Mouse (Mus musculus) forebrain, postnatal 0 days (tissue): ENCODE measurements around the gene Nme7. TPM values are rescaled to one million over a fixed set of nuclear protein-coding genes. Genes with fewer than 3 reads are reported as not detected.

Experiments
- ATAC-seq: fragments of 200-750 bp; cut with Nextera tagmentation; 2 replicates; pipeline ENCODE4 v1.8.0; 2017; ENCODE audit warnings: mild to moderate bottlenecking, moderate library complexity
- DNase-seq: peaks from one replicate; pipeline ENCODE4 v3.0.0-alpha.2; 2015
- H3K27ac ChIP-seq: fragments of 300-500 bp; sonication (generic); 2 replicates; pipeline ENCODE4 v1.5.1; 2014; ENCODE audit warnings: low read depth, mild to moderate bottlenecking, antibody characterized with exemption, low read length, moderate library complexity, mixed read lengths
- H3K27me3 ChIP-seq: fragments of 300-500 bp; sonication (generic); 2 replicates; pipeline ENCODE4 v1.6.1; 2014; ENCODE audit warnings: mild to moderate bottlenecking, low read length, mixed read lengths; ENCODE audit not compliant: insufficient read depth
- H3K36me3 ChIP-seq: fragments of 300-500 bp; sonication (generic); 2 replicates; pipeline ENCODE4 v1.6.1; 2014; ENCODE audit warnings: mild to moderate bottlenecking, moderate library complexity; ENCODE audit not compliant: insufficient read depth
- H3K4me1 ChIP-seq: fragments of 300-500 bp; sonication (generic); 2 replicates; pipeline ENCODE4 v1.6.1; 2014; ENCODE audit warnings: antibody characterized with exemption; ENCODE audit not compliant: insufficient read depth
- H3K4me2 ChIP-seq: fragments of 300-500 bp; sonication (generic); 2 replicates; pipeline ENCODE4 v1.6.1; 2014; ENCODE audit warnings: low read depth, mild to moderate bottlenecking, moderate library complexity
- H3K4me3 ChIP-seq: fragments of 300-500 bp; sonication (generic); 2 replicates; pipeline ENCODE4 v1.5.1; 2014; ENCODE audit warnings: low read depth, low read length, mixed read lengths
- H3K9ac ChIP-seq: fragments of 300-500 bp; sonication (generic); 2 replicates; pipeline ENCODE4 v1.6.1; 2014; ENCODE audit warnings: mild to moderate bottlenecking
- H3K9me3 ChIP-seq: fragments of 300-500 bp; sonication (generic); 2 replicates; pipeline ENCODE4 v1.6.1; 2016; ENCODE audit warnings: low read length
- CTCF ChIP-seq: sonication (generic); IDR thresholded peaks from 2 replicates; pipeline ENCODE4 v1.5.1; 2016; ENCODE audit warnings: antibody characterized with exemption, control low read depth, low read depth
- WGBS: fragments of 180-500 bp; shearing (Covaris S2); extraction: QIAGEN DNeasy Blood & Tissue Kit; methylation state at CpG from one replicate; pipeline ENCODE4 v1.1.7; 2014; 5-methylcytosine and 5-hydroxymethylcytosine counted together
- polyA plus RNA-seq: library from polyadenylated mRNA; unstranded; fragments of >200 nt; fragmentation: Nextera tagmentation; extraction: Ambion mirVana; gene quantifications from 2 replicates; pipeline ENCODE4 v1.2.1, GENCODE M21; 2015
- total RNA-seq: library from RNA; depleted of rRNA; stranded (reverse); fragments of >200 nt; gene quantifications from 2 replicates; pipeline ENCODE4 v1.2.3, GENCODE M21; 2014

Gene Nme7
- total and polyA plus RNA-seq, 2 experiments from 2014 or later, result 32.1 to 37.7 TPM

GRCm38 (mm10) chr1:164455614-164456013 is 151.7 kb downstream of the Nme7 start:
- no peak for ATAC-seq
- peak overlapping the region; percentile 97 for H3K27ac ChIP-seq

GRCm38 (mm10) chr1:164456065-164456464 is 152.1 kb downstream of the Nme7 start:
- Histone ChIP-seq H3K27me3 (no peaks in the 10 kb centered on the region), H3K4me3 (peak overlapping the region; percentile 81), H3K9me3 (no peaks in the 10 kb centered on the region), H3K4me2 (peak overlapping the region; percentile 71), H3K9ac (peak overlapping the region; percentile 97), H3K4me1 (peaks cover 16% of the 10 kb centered on the region; the same call in 1 of the 2 replicates), H3K36me3 (peaks cover 21% of the 10 kb centered on the region), H3K27ac (peak overlapping the region; percentile 97)
- WGBS, result 21% methylated on average over 6 of the region's 6 CpGs
- no peak; the same call in 1 of the 2 replicates for TF ChIP-seq CTCF
- ATAC-seq (no peak), DNase-seq (peak; percentile 54)

More at GRCm38 (mm10) chr1:164455614-164456013, 151.7 kb downstream of the Nme7 start:
- WGBS, result 40% methylated on average over 7 of the region's 7 CpGs
- peak overlapping the region; percentile 97 for H3K9ac ChIP-seq
- H3K27me3 ChIP-seq, result no peaks in the 10 kb centered on the region
- peak; percentile 68 for DNase-seq
- H3K9me3 ChIP-seq, result no peaks in the 10 kb centered on the region
- H3K4me1 ChIP-seq, result peaks cover 16% of the 10 kb centered on the region; the same call in 1 of the 2 replicates
- peak; percentile 75 for TF ChIP-seq CTCF
- peaks cover 26% of the 10 kb centered on the region for H3K36me3 ChIP-seq
- peak overlapping the region; percentile 81 for H3K4me3 ChIP-seq
- H3K4me2 ChIP-seq, result peak overlapping the region; percentile 71

GRCm38 (mm10) chr1:164456731-164457130 is 152.8 kb downstream of the Nme7 start:
- Histone ChIP-seq H3K27ac (peak overlapping the region; percentile 97), H3K27me3 (no peaks in the 10 kb centered on the region), H3K9ac (peak overlapping the region; percentile 97), H3K9me3 (no peaks in the 10 kb centered on the region), H3K4me2 (peak overlapping the region; percentile 71), H3K36me3 (peaks cover 16% of the 10 kb centered on the region), H3K4me3 (peak overlapping the region; percentile 81), H3K4me1 (peaks cover 16% of the 10 kb centered on the region; the same call in 1 of the 2 replicates)
- TF ChIP-seq CTCF, result no peak
- peak; percentile 60 for DNase-seq
- ATAC-seq, result no peak
- WGBS, result 3% methylated on average over 8 of the region's 8 CpGs

GRCm38 (mm10) chr1:164457531-164458244 is 153.8 kb downstream of the Nme7 start:
- Histone ChIP-seq H3K4me3 (peak overlapping the region; percentile 81), H3K27ac (peak overlapping the region; percentile 97), H3K9ac (peak overlapping the region; percentile 97), H3K4me2 (peak overlapping the region; percentile 71), H3K4me1 (peaks cover 19% of the 10 kb centered on the region), H3K36me3 (peaks cover 8% of the 10 kb centered on the region), H3K27me3 (no peaks in the 10 kb centered on the region), H3K9me3 (no peaks in the 10 kb centered on the region)
- ATAC-seq, result peak; percentile 88
- no peak for TF ChIP-seq CTCF
- DNase-seq, result peak; percentile 93
- WGBS, result under 1% methylated on average over 58 of the region's 76 CpGs

- ATAC-seq (peak; percentile 93), DNase-seq (peak; percentile 97)
- TF ChIP-seq CTCF, result peak; percentile 48
- 0% methylated on average over 32 of the region's 35 CpGs for WGBS
- H3K4me1 ChIP-seq, result peaks cover 19% of the 10 kb centered on the region
- H3K4me3 ChIP-seq, result peak within 1 kb of the TSS; percentile 81
- H3K9me3 ChIP-seq, result no peaks in the 10 kb centered on the region
- H3K9ac ChIP-seq, result peak within 1 kb of the TSS; percentile 97
- peak within 1 kb of the TSS; percentile 71 for H3K4me2 ChIP-seq
- no peaks in the 10 kb centered on the region for H3K27me3 ChIP-seq
- peaks cover 3% of the 10 kb centered on the region for H3K36me3 ChIP-seq
- peak within 1 kb of the TSS; percentile 97 for H3K27ac ChIP-seq
Observed at GRCm38 (mm10) chr1:164458245-164458613, 154.3 kb downstream of the Nme7 start, which contains the start of gene Atp1b1. Gene Atp1b1 (minus strand): TSS chr1:164458355.

- no peak for DNase-seq
- peak; percentile 3 for ATAC-seq
- no peak for TF ChIP-seq CTCF
Observed at GRCm38 (mm10) chr1:164458621-164459051, 154.7 kb downstream of the Nme7 start.

GRCm38 (mm10) chr1:164459127-164459905 is 155.4 kb downstream of the Nme7 start:
- no peak for TF ChIP-seq CTCF

More at GRCm38 (mm10) chr1:164458621-164459051, 154.7 kb downstream of the Nme7 start:
- Histone ChIP-seq H3K4me1 (peaks cover 19% of the 10 kb centered on the region), H3K4me3 (peak overlapping the region; percentile 81), H3K27ac (peak overlapping the region; percentile 97), H3K9me3 (no peaks in the 10 kb centered on the region), H3K36me3 (no peaks in the 10 kb centered on the region), H3K27me3 (no peaks in the 10 kb centered on the region), H3K9ac (peak overlapping the region; percentile 97), H3K4me2 (peak overlapping the region; percentile 71)
- WGBS, result 3% methylated on average over 22 of the region's 22 CpGs

More at GRCm38 (mm10) chr1:164459127-164459905, 155.4 kb downstream of the Nme7 start:
- no peak for DNase-seq
- H3K9ac ChIP-seq, result peak overlapping the region; percentile 97
- peak overlapping the region; percentile 97 for H3K27ac ChIP-seq
- 60% methylated on average over 12 of the region's 12 CpGs for WGBS
- no peaks in the 10 kb centered on the region for H3K9me3 ChIP-seq
- peaks cover 15% of the 10 kb centered on the region for H3K4me1 ChIP-seq
- peak overlapping the region; percentile 81 for H3K4me3 ChIP-seq
- no peaks in the 10 kb centered on the region for H3K27me3 ChIP-seq
- H3K4me2 ChIP-seq, result peak overlapping the region; percentile 71
- H3K36me3 ChIP-seq, result no peaks in the 10 kb centered on the region
- ATAC-seq, result no peak
